Mouse (Mus musculus): ENCODE measurements around the gene Fam83f.

DNA sequence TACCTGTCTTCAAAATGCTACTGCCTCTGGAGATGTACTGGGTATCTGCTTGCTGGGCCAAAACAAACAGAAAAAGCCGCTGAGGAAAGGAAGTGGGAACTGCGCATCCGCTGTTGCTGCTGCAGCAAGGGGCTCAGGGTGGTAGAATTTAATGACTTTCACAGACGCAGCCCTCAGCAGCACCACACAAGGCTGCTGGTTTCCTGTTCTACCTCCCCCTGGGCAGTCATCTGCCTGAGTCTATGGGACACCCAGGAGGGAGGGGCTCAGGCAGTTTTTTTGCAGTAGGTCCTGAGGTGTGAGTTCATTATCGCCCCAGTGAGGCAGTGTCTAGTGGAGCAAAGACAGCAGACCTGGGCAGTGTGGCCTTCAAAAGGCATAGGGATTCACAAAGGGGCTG is 25.9 kb downstream of the Fam83f start:
- no peak for TF ChIP-seq CTCF (IDR thresholded peaks at IDR 0.05; ENCODE audit: extremely low read depth, insufficient read depth, low read length)
- TF ChIP-seq POLR2A (IDR thresholded peaks at IDR 0.05; ENCODE audit: extremely low read depth, insufficient read depth, low read length), result no peak

Data from cortical plate, adult 2 months (tissue).